Mouse (Mus musculus): ENCODE data around the gene Kat2b. TPM values are rescaled to one million over a fixed set of nuclear protein-coding genes. Genes with fewer than 3 reads are reported as not detected.

Kat2b gene
- polyA plus RNA-seq, 1 experiment from 2014 or later, result 5.5 TPM

Other genes with a start within 250 kb of the Kat2b start
- 0.26 and 0.65 TPM in 2 replicates for gene Efhb, start 103.5 kb upstream of the Kat2b start, polyA plus RNA-seq (2014; fragmentation: Nextera tagmentation; extraction: Ambion mirVana)
- gene Rab5a, start 87.6 kb upstream of the Kat2b start, polyA plus RNA-seq (2014; fragmentation: Nextera tagmentation; extraction: Ambion mirVana), result 97.5 and 99.9 TPM in 2 replicates
- gene Pp2d1, start 27.4 kb upstream of the Kat2b start, polyA plus RNA-seq (2014; fragmentation: Nextera tagmentation; extraction: Ambion mirVana), result 0.22 and 0.34 TPM in 2 replicates
- gene Sgo1, start 122.5 kb downstream of the Kat2b start, polyA plus RNA-seq (2014; fragmentation: Nextera tagmentation; extraction: Ambion mirVana), result 52.3 and 56.2 TPM in 2 replicates

All from midbrain, embryonic 11.5 days (tissue).